Mouse (Mus musculus) Patski (cell line): ENCODE data around the gene Dmkn. TPM values are rescaled to one million over a fixed set of nuclear protein-coding genes. Genes with fewer than 3 reads are reported as not detected.

Experiments used
- ATAC-seq: fragments of 100-300 bp; one replicate; pipeline ENCODE4 v1.8.0; 2021
- CTCF ChIA-PET: fragments of 350-600 bp; sonication (Branson Sonifier 250); formaldehyde crosslinking; loops from one replicate; lab custom pipeline; 2022; ENCODE audit warnings: inconsistent platforms; lab: Charles Lee
- POLR2A ChIA-PET: fragments of 350-600 bp; sonication (Branson Sonifier 250); formaldehyde crosslinking; loops from one replicate; lab custom pipeline; 2022; ENCODE audit warnings: antibody characterized with exemption, inconsistent platforms; lab: Charles Lee
- DNase-seq: peaks from one replicate; pipeline ENCODE4 v3.0.0-alpha.2; 2011; ENCODE audit warnings: low read depth, low spot score
- H3K27me3 ChIP-seq: fragments of 371-371 bp; one replicate; pipeline ENCODE4 v1.5.1; 2021
- CTCF ChIP-seq: fragments of 100-300 bp; IDR thresholded peaks from one replicate; pipeline ENCODE4 v1.5.1; 2021
- in situ Hi-C: fragments of 300-500 bp; cut with MboI; formaldehyde crosslinking; loops from 3 replicates; pipeline ENCODE4 v1.11.1; 2018; ENCODE audit warnings: low pct_unique_long_range_greater_than_20kb, mixed read lengths
- polyA plus RNA-seq: library from polyadenylated mRNA; unstranded; gene quantifications from one replicate; pipeline ENCODE4 v1.2.3, GENCODE M21; 2021

Gene Dmkn
- polyA plus RNA-seq, 1 experiment from 2014 or later, result 0.26 TPM

DNA sequence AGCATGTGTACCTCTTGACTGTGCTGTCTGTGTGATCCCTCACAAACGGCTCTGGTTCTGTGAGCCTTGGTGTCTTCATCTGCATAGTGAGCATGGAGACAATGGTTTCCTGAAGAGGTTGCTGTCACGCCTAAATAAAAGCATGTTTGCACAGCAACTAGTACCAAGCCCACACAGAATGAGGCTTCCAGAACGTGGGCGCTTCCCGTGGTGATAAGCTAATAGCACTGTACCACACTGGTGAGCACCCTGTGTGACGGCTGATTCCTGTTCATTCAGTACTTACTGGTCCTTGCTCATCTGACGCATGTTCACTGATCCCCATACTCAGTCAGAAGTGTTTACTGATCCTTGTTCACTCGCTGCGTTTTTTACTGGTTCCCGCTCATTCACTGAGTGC lies 26.6 kb downstream of the Dmkn start:
- CTCF ChIA-PET, result no interaction called here
- no peak for ATAC-seq
- no peak for TF ChIP-seq CTCF
- no peak for DNase-seq
- H3K27me3 ChIP-seq, result peaks cover 8% of the 10 kb centered on the region
- POLR2A ChIA-PET, result no interaction called here
- in situ Hi-C loops, result no loop called here

DNA sequence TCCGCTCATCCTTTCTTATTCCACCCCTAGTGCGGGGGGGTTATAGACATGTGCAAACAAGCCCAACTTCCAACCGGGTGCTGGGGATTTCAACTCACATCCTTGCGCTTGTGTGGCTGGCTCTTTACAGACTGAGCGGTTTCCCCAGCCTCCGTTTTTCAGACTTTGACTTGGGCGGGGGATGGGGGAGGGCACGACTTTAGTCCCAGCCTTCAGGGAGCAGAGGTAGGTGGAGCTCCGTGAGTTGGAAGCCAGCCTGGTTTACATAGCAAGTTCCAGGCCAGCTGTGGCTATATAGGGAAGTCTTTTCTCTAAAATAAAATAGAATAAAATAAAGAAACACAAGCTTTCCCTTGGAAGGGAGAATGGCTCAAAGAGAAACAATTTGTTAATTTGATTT lies 28.4 kb downstream of the Dmkn start:
- DNase-seq (no peak), ATAC-seq (no peak)
- no peak for TF ChIP-seq CTCF
- POLR2A ChIA-PET, result no interaction called here
- CTCF ChIA-PET, result no interaction called here
- H3K27me3 ChIP-seq, result peaks cover 11% of the 10 kb centered on the region
- in situ Hi-C loops, result no loop called here

DNA sequence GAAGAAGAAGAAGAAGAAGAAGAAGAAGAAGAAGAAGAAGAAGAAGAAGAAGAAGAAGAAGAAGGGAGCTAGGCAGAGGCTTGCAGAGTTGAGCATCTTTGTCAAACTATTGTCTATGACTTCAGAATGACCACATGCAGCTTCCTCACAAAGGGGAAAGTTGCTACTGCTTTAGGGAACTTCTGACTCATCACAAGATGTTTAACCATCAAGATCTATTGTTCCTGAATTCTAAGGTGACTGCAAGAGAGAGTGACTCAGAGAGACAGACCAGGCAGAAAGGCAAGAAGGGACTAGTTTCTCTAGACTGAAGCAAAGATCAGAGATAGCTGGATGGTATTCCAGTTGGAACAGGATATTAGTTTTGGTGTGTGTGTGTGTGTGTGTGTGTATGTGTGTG lies 31.4 kb downstream of the Dmkn start:
- ChIA-PET POLR2A (no interaction called here), CTCF (no interaction called here)
- H3K27me3 ChIP-seq, result peaks cover 21% of the 10 kb centered on the region
- no peak for DNase-seq
- no peak for TF ChIP-seq CTCF
- in situ Hi-C loops, result no loop called here
- no peak for ATAC-seq

DNA sequence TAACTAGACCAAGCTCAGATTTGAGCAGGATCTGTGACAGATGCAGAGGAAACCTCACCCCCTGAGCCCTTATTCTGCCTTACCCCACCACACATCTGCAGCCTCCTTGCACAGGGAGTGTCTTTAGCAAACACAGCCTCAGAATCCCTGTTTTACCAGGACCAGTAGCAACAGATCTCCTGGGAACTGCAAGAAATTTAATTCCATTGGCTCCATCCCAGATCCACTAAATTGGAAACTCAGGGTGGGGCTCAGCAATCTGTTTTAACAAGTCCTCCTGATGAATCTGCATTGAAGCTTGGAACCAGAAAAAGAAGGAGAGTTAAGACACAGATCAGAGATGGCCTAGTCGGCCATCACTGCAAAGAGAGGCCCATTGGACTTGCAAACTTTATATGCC lies 33.2 kb downstream of the Dmkn start:
- TF ChIP-seq CTCF, result no peak
- ChIA-PET CTCF (no interaction called here), POLR2A (no interaction called here)
- DNase-seq, result no peak
- in situ Hi-C loops, result no loop called here
- H3K27me3 ChIP-seq, result peaks cover 17% of the 10 kb centered on the region
- no peak for ATAC-seq

DNA sequence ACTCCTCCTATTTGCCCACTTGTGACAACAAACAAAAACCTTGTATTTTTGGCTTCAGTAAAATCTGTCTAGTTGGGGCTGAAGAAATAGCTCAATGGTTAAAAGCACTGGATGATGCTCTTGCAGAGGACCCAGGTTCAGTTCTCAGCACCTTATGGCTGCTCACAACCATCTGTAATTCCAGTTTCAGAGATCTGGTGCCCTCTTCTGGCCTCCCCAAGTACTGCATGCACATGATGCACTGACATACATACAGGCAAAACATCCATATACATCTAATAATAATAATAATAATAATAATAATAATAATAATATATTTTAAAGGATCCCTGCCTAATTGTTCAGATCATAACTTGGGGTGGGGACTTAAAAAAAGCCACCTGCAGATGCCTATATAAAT lies 37.1 kb downstream of the Dmkn start:
- TF ChIP-seq CTCF, result peak; percentile 19
- in situ Hi-C loops, result no loop called here
- ChIA-PET POLR2A (no interaction called here), CTCF (no interaction called here)
- peaks cover 17% of the 10 kb centered on the region for H3K27me3 ChIP-seq
- DNase-seq (no peak), ATAC-seq (no peak)

DNA sequence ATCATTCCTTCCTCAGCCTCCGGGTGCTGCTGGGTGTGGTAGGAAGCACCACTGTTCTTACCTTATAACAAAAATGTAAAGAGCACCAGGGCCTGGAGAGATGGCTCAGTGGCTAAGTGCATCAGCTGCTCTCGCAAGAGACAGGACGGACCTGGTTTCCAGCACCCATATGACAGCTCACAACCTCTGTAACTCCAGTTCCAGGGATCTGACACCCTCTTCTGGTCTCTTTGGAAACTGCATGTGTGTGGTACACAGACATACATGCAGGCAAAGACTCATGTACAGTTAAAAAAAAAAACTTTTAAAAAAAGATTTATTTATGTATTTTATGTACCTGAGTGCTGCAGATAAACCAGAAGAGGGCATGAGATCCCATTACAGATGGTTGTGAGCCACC lies 39.7 kb downstream of the Dmkn start:
- in situ Hi-C loops, result no loop called here
- peaks cover 8% of the 10 kb centered on the region for H3K27me3 ChIP-seq
- TF ChIP-seq CTCF, result no peak
- CTCF ChIA-PET, result no interaction called here
- DNase-seq, result no peak
- no peak for ATAC-seq
- POLR2A ChIA-PET, result no interaction called here

DNA sequence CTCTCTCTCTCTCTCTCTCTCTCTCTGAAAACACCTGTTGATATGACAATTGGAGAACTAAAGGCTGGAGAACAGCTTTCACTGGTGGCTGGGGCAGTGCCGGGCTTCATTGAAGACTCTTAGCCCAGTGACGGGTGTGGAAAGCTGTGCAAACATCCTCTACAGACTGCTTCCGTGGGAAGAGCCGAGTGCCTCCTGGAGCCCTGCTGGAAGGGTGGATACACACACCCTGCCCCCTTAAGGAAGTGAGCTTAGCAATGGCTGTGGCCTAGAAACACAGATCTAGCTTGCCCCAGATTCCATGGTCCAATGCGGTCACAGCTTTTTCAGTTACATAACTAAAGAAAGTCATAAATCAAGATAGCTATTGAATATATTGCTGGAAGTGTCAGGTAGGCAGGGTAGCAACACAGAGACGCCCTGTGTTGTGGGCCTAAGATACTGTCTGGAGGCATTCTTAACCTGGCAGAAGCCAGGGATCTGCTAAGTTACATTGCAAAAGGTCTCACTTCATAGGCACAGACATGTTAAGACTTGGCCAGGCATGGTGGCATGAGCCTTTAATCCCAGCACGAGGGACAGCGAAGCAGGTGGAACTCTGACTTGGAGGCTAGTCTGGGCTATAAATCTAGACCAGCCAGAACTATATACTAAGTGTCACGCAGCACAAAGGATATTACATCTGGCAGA lies 40.6 kb downstream of the Dmkn start:
- in situ Hi-C loops, result no loop called here
- DNase-seq, result no peak
- ChIA-PET CTCF (no interaction called here), POLR2A (no interaction called here)
- no peak for ATAC-seq
- TF ChIP-seq CTCF, result no peak
- peaks cover 3% of the 10 kb centered on the region for H3K27me3 ChIP-seq

DNA sequence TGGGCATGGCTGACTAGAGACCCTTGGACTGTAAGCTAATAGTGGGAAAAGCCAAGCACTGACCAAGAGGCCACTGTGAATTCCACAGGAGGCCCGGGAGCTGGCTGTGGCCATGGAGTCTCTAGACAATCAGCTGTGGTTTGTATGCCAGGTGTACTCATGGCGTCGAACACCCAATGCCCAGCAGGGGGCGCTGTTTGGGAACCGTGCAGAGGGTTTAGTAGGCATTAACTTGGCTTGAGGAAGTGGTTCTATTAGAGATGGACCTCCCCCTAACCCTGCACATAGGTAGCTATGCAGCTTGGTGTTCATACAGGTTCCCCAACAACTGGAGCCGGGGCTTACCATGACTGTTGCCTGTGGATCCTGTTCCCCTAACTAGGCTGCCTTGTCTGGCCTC lies 42.4 kb downstream of the Dmkn start:
- CTCF ChIA-PET, result no interaction called here
- in situ Hi-C loops, result no loop called here

DNA sequence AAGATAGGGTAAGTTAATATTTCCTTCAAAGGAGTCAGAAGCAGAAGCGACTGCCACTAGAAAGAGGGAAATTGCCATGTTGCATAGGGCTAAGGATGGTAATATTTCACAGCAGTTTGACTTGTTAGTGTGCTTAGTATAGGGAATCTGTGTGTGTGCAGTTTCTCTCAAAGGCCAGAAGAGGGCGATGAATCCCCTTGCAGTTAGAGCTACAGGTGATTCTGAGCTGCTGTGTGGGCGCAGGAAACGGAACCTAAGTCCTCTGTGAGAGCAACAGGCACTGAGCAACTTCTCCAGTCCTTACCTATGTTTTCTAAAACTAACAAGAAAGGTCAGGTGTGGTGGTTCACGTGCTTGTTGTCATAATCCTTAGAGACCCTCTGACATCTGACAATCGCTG lies 46.8 kb downstream of the Dmkn start:
- no peaks in the 10 kb centered on the region for H3K27me3 ChIP-seq
- in situ Hi-C loops, result no loop called here
- CTCF ChIA-PET, result no interaction called here
- no peak for DNase-seq
- POLR2A ChIA-PET, result no interaction called here
- TF ChIP-seq CTCF, result no peak
- no peak for ATAC-seq

More for the DNA sequence above, 42.4 kb downstream of the Dmkn start:
- DNase-seq, result no peak
- POLR2A ChIA-PET, result interaction anchor here (0.7 kb wide), 1 partner anchor 197 kb away, joined by 3 read pairs; no protein-coding TSS in a partner anchor
- H3K27me3 ChIP-seq, result no peaks in the 10 kb centered on the region
- TF ChIP-seq CTCF, result peak; percentile 50
- ATAC-seq, result no peak

DNA sequence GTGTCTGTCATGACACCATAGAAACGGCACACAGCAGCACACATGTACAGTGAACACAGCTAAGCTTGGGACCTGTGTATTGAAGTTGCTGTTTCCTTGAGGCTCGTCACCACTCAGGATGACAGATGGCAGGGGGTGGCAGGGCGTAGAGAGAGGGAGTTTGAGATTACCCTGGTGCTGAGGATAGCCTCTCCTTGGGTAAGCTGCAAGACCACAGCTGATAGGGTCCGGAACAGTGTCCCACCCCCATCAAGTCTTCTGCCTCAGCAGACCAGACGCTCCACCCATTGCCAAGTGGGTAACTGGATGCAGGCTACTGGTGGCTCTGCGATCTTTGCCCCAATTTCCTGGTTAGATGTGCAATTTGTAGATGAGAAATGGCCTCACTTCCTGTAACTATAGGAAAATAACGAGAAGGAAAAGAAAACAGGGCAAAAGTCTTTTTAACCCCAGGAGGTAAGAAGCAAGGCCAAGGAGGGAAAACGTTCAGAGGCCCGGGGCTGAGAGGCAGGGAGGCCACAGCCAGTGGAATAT lies 48.3 kb downstream of the Dmkn start:
- H3K27me3 ChIP-seq, result no peaks in the 10 kb centered on the region
- no peak for TF ChIP-seq CTCF
- ChIA-PET POLR2A (no interaction called here), CTCF (interaction anchor here (0.9 kb wide), 1 partner anchor 13 kb away, joined by 3 read pairs; no protein-coding TSS in a partner anchor)
- no peak for DNase-seq
- in situ Hi-C loops, result no loop called here
- ATAC-seq, result no peak

DNA sequence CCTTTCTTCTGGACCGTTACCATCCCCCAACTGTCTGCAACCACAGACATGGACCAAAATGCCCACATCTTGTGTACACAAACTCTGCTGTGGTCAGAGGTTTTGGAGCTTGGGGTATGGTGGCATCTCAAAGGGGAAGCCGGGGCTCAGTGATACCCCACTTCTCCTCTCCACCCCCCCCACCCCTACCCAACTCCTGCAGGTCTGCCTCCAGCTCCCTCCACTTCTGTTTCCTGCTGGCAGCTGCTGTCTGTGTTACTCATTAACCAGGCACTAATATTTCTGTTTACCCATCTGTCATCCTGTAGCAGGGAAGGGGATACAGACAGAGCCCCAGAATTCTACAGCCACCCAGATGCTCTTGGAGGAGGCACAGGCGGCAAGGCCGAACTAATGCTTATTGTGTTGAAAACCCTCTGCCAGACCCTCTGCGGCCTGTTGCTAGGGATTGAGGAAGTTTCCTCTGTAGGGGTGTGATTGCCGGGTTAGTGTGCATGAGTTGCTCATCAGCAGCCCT lies 48.8 kb downstream of the Dmkn start:
- no peak for ATAC-seq
- POLR2A ChIA-PET, result interaction anchor here (0.5 kb wide), 1 partner anchor 344 kb away, joined by 3 read pairs; no protein-coding TSS in a partner anchor
- in situ Hi-C loops, result no loop called here

More for the DNA sequence above, 48.8 kb downstream of the Dmkn start:
- no peaks in the 10 kb centered on the region for H3K27me3 ChIP-seq
- DNase-seq, result no peak
- CTCF ChIA-PET, result interaction anchor here (0.9 kb wide), 1 partner anchor 14 kb away, joined by 3 read pairs; no protein-coding TSS in a partner anchor
- no peak for TF ChIP-seq CTCF
